Mouse (Mus musculus): Measurements from ENCODE around the gene Rnf213. TPM values are rescaled to one million over a fixed set of nuclear protein-coding genes. Genes with fewer than 3 reads are reported as not detected.
A peak's percentile ranks its signal among the peaks of the same experiment; 100 is the strongest.

Rnf213 gene
- total RNA-seq, 2 experiments from 2014 or later = 3.4 to 4.0 TPM

GRCm38 (mm10) chr11:119438776-119439175 is 45.9 kb downstream of the Rnf213 start:
- DNase-seq = no peak

- no peak for DNase-seq
Observed at GRCm38 (mm10) chr11:119442199-119442598, 49.3 kb downstream of the Rnf213 start.

- DNase-seq = no peak
Observed at GRCm38 (mm10) chr11:119443442-119443841, 50.5 kb downstream of the Rnf213 start.

- no peak for DNase-seq
Observed at GRCm38 (mm10) chr11:119456097-119456496, 63.2 kb downstream of the Rnf213 start.

GRCm38 (mm10) chr11:119477876-119478275 is 85.0 kb downstream of the Rnf213 start:
- no peak for DNase-seq

- peak; percentile 98 to 99 for DNase-seq
Observed at GRCm38 (mm10) chr11:119490861-119491689, 98.2 kb downstream of the Rnf213 start, which contains the start of gene Endov. Gene Endov (plus strand): TSS chr11:119491347.

GRCm38 (mm10) chr11:119491690-119492087 is 98.8 kb downstream of the Rnf213 start:
- no peak for DNase-seq

- no peak for DNase-seq
Observed at GRCm38 (mm10) chr11:119492830-119493229, 99.9 kb downstream of the Rnf213 start.

- no peak for DNase-seq
Observed at GRCm38 (mm10) chr11:119493516-119493915, 100.6 kb downstream of the Rnf213 start.

GRCm38 (mm10) chr11:119496147-119496546 is 103.2 kb downstream of the Rnf213 start:
- DNase-seq = peak; percentile 65 to 71

GRCm38 (mm10) chr11:119497451-119497850 is 104.6 kb downstream of the Rnf213 start:
- no peak for DNase-seq

GRCm38 (mm10) chr11:119499297-119499696 is 106.4 kb downstream of the Rnf213 start:
- no peak for DNase-seq

- no peak for DNase-seq
Observed at GRCm38 (mm10) chr11:119500011-119500410, 107.1 kb downstream of the Rnf213 start.

- DNase-seq = peak; percentile 67 to 78
Observed at GRCm38 (mm10) chr11:119503675-119504074, 110.8 kb downstream of the Rnf213 start.

GRCm38 (mm10) chr11:119506386-119506785 is 113.5 kb downstream of the Rnf213 start:
- DNase-seq = no peak

GRCm38 (mm10) chr11:119507772-119508171 is 114.9 kb downstream of the Rnf213 start:
- peak; percentile 74 to 75 for DNase-seq

GRCm38 (mm10) chr11:119509165-119509776 is 116.4 kb downstream of the Rnf213 start:
- no peak for DNase-seq

- DNase-seq = no peak
Observed at GRCm38 (mm10) chr11:119513038-119513659, 120.2 kb downstream of the Rnf213 start.

GRCm38 (mm10) chr11:119514108-119514860 is 121.4 kb downstream of the Rnf213 start:
- DNase-seq = no peak

GRCm38 (mm10) chr11:119514967-119515636 is 122.2 kb downstream of the Rnf213 start:
- peak; percentile 84 to 86 for DNase-seq

- peak; percentile 72 to 73 for DNase-seq
Observed at GRCm38 (mm10) chr11:119515823-119516676, 123.2 kb downstream of the Rnf213 start.

All from layer of hippocampus, postnatal 36 days (tissue).